ENCODE assay signal across 22 mouse cellular contexts in genomic region chr3:32689567-32689999, GRCm38 (mm10). TPM values are rescaled to one million over a fixed set of nuclear protein-coding genes. Genes with fewer than 3 reads are reported as not detected.
A peak's percentile ranks its signal among the peaks of the same experiment; 100 is the strongest.
DNase-seq lines count a peak whose midpoint lies in the region; ATAC-seq and TF ChIP-seq lines count a peak whose summit lies in the region.
"Had no signal": no experiment of that assay in that cellular context is flagged by ENCODE, and none has a peak within 500 bp of the region (broad histone marks: within the 10 kb centered on the region; RNA-seq: fewer than 3 reads in every experiment).

No protein-coding gene starts in this region.

- DNase-seq in MEL-GATA-1-ER (ENCODE audit: extremely low read depth, low read depth), result peak; percentile 84
- no peak for DNase-seq in intestine, embryonic 14.5 days (ENCODE audit: low spot score)
- no peak for DNase-seq in kidney, postnatal 14 days
- DNase-seq in urinary bladder, adult 18-20 months (ENCODE audit: low spot score in 2 of 2), result no peak
- DNase-seq in heart, adult 2 months, result no peak
- DNase-seq: cerebellum, postnatal 10 days; gastrocnemius, postnatal 25 days; kidney, adult 18-20 months; thymus, adult 2 months had no signal

- no peak for TF ChIP-seq EP300 in heart, adult 2 months (IDR thresholded peaks at IDR 0.05; ENCODE audit: insufficient read depth, low read depth, low read length)

- no peaks in the 10 kb centered on the region for H3K79me2 ChIP-seq in heart, adult 2 months (replicated peaks; ENCODE audit: control insufficient read depth, insufficient read depth, low read length)

- H3K4me1 ChIP-seq in intestine, embryonic 14.5 days (replicated peaks; ENCODE audit: control insufficient read depth, insufficient read depth, low read length), result no peaks in the 10 kb centered on the region
- peaks cover 48% of the 10 kb centered on the region for H3K4me1 ChIP-seq in liver, embryonic 12.5 days
- no peaks in the 10 kb centered on the region for H3K4me1 ChIP-seq in kidney, embryonic 16.5 days (ENCODE audit: insufficient read depth, low read length)
- no peaks in the 10 kb centered on the region for H3K4me1 ChIP-seq in heart, adult 2 months (ENCODE audit: control insufficient read depth, insufficient read depth, low read length)
- H3K4me1 ChIP-seq: limb, embryonic 10.5 days had no signal

- H3K36me3 ChIP-seq in intestine, embryonic 14.5 days (ENCODE audit: control insufficient read depth, insufficient read depth, low read length), result no peaks in the 10 kb centered on the region
- H3K36me3 ChIP-seq in liver, embryonic 12.5 days, result no peaks in the 10 kb centered on the region
- H3K36me3 ChIP-seq in kidney, embryonic 16.5 days (ENCODE audit: insufficient read depth, low read length), result no peaks in the 10 kb centered on the region
- H3K36me3 ChIP-seq in heart, adult 2 months (ENCODE audit: control insufficient read depth, insufficient read depth, low read length), result 0 out of 2 replicates have a peak, but pooled peaks cover 3% of the 10 kb centered on the region
- H3K36me3 ChIP-seq: forebrain, embryonic 10.5 days; limb, embryonic 10.5 days had no signal

- H3K27me3 ChIP-seq in intestine, embryonic 14.5 days (replicated peaks; ENCODE audit: control insufficient read depth, insufficient read depth, low read length), result no peaks in the 10 kb centered on the region
- H3K27me3 ChIP-seq in liver, embryonic 12.5 days (replicated peaks), result no peaks in the 10 kb centered on the region
- no peaks in the 10 kb centered on the region for H3K27me3 ChIP-seq in kidney, embryonic 16.5 days (ENCODE audit: insufficient read depth, low read length)
- no peaks in the 10 kb centered on the region for H3K27me3 ChIP-seq in heart, adult 2 months (ENCODE audit: control insufficient read depth, insufficient read depth, low read length)

- WGBS in intestine, embryonic 14.5 days, result 66% methylated on average over 9 of the region's 9 CpGs
- WGBS in liver, embryonic 12.5 days (ENCODE audit: insufficient replicate concordance), result 22% methylated on average over 9 of the region's 9 CpGs
- 78% methylated on average over 9 of the region's 9 CpGs for WGBS in kidney, embryonic 16.5 days
- WGBS in heart, adult 2 months, result 56% methylated on average over 9 of the region's 9 CpGs

- ATAC-seq in intestine, embryonic 14.5 days (replicated peaks; ENCODE audit: low FRiP score, low TSS enrichment, low read depth), result peak; percentile 88
- ATAC-seq in liver, embryonic 12.5 days, result peak; percentile 83
- peak; percentile 90 for ATAC-seq in megakaryocyte progenitor cell, adult 5-6 weeks (replicated peaks; ENCODE audit: poor library complexity)
- no peak for ATAC-seq in kidney, embryonic 16.5 days (ENCODE audit: low FRiP score, low TSS enrichment)
- ATAC-seq: forebrain, embryonic 16.5 days; hindbrain, embryonic 16.5 days; lung, postnatal 0 days; Patski had no signal

- intact Hi-C loops in heart, adult 2 months (cut with DNase I), result no loop called here

- no peak overlapping the region for H3K9ac ChIP-seq in intestine, embryonic 14.5 days (ENCODE audit: low read length)
- H3K9ac ChIP-seq in liver, embryonic 12.5 days, result peak overlapping the region; percentile 13; the same call in 1 of the 2 replicates
- H3K9ac ChIP-seq in kidney, embryonic 16.5 days (replicated peaks; ENCODE audit: low read length), result no peak overlapping the region
- H3K9ac ChIP-seq in heart, adult 2 months (ENCODE audit: low read depth, low read length), result no peak overlapping the region

- TF ChIP-seq POLR2A in heart, adult 2 months (IDR thresholded peaks at IDR 0.05; ENCODE audit: insufficient read depth, low read depth, low read length), result no peak

- H3K27ac ChIP-seq in intestine, embryonic 14.5 days (ENCODE audit: low read depth), result peak overlapping the region; percentile 22; the same call in 1 of the 2 replicates
- peak overlapping the region; percentile 70 for H3K27ac ChIP-seq in liver, embryonic 12.5 days
- no peak overlapping the region for H3K27ac ChIP-seq in kidney, embryonic 16.5 days (ENCODE audit: low read length)
- H3K27ac ChIP-seq in heart, adult 2 months, result no peak overlapping the region
- H3K27ac ChIP-seq: forebrain, embryonic 10.5 days; kidney, postnatal 0 days; limb, embryonic 10.5 days; macrophage; stomach, postnatal 0 days had no signal

- no peak overlapping the region for H3K4me3 ChIP-seq in intestine, embryonic 14.5 days (ENCODE audit: low read depth, low read length)
- H3K4me3 ChIP-seq in liver, embryonic 12.5 days, result no peak overlapping the region
- no peak overlapping the region for H3K4me3 ChIP-seq in kidney, embryonic 16.5 days (ENCODE audit: low read length)
- no peak overlapping the region for H3K4me3 ChIP-seq in heart, adult 2 months
- H3K4me3 ChIP-seq: forebrain, embryonic 10.5 days; limb, embryonic 10.5 days had no signal

- no peak overlapping the region for H3K4me2 ChIP-seq in intestine, embryonic 14.5 days (ENCODE audit: low read length)
- peak overlapping the region; percentile 25 for H3K4me2 ChIP-seq in liver, embryonic 12.5 days
- no peak overlapping the region for H3K4me2 ChIP-seq in kidney, embryonic 16.5 days (replicated peaks; ENCODE audit: low read depth, low read length)
- H3K4me2 ChIP-seq: midbrain, embryonic 11.5 days had no signal

- TF ChIP-seq CTCF in heart, adult 2 months (IDR thresholded peaks at IDR 0.05), result no peak

- no peaks in the 10 kb centered on the region for H3K9me3 ChIP-seq in intestine, embryonic 14.5 days (ENCODE audit: control insufficient read depth, low read length)
- H3K9me3 ChIP-seq in liver, embryonic 12.5 days (replicated peaks), result no peaks in the 10 kb centered on the region
- H3K9me3 ChIP-seq in kidney, embryonic 16.5 days (ENCODE audit: low read length), result no peaks in the 10 kb centered on the region
- H3K9me3 ChIP-seq: forebrain, embryonic 10.5 days; limb, embryonic 10.5 days had no signal

RNA-seq across cellular contexts. Expression of gene Actl6a, which starts 16.5 kb away (rescaled TPM):
- 159 and 182 TPM in 2 replicates for polyA plus RNA-seq in intestine, embryonic 14.5 days (2014; fragmentation: Nextera tagmentation; extraction: Ambion mirVana)
- 127 and 132 TPM in 2 replicates for polyA plus RNA-seq in liver, embryonic 12.5 days (2016; fragmentation: Nextera tagmentation; extraction: Ambion mirVana)
- total RNA-seq in megakaryocyte progenitor cell, adult 5-6 weeks (2015), result 119 and 137 TPM in 2 replicates
- total RNA-seq in megakaryocyte progenitor cell, adult 5-6 weeks (2017), result 80.8 and 100 TPM in 2 replicates
- 188 and 196 TPM in 2 replicates for polyA plus RNA-seq in kidney, embryonic 16.5 days (2015; fragmentation: Nextera tagmentation; extraction: Ambion mirVana)
- total RNA-seq in heart, adult 2 months (2021), result 10 to 100 TPM; 22.1 to 22.9 TPM
- polyA plus RNA-seq in heart, adult 2 months (2012; rRNA removed), result 11.1 and 18.1 TPM in 2 replicates

RNA-seq across cellular contexts. Expression of gene Ndufb5, which starts 47.2 kb away (rescaled TPM):
- 348 and 364 TPM in 2 replicates for polyA plus RNA-seq in intestine, embryonic 14.5 days (2014; fragmentation: Nextera tagmentation; extraction: Ambion mirVana)
- 176 and 178 TPM in 2 replicates for polyA plus RNA-seq in liver, embryonic 12.5 days (2016; fragmentation: Nextera tagmentation; extraction: Ambion mirVana)
- 293 and 301 TPM in 2 replicates for total RNA-seq in megakaryocyte progenitor cell, adult 5-6 weeks (2015)
- total RNA-seq in megakaryocyte progenitor cell, adult 5-6 weeks (2017), result 163 and 224 TPM in 2 replicates
- polyA plus RNA-seq in kidney, embryonic 16.5 days (2015; fragmentation: Nextera tagmentation; extraction: Ambion mirVana), result 325 and 353 TPM in 2 replicates
- 100 to 1,000 TPM; 793 to 933 TPM for total RNA-seq in heart, adult 2 months (2021)
- polyA plus RNA-seq in heart, adult 2 months (2012; rRNA removed), result 925 and 1,211 TPM in 2 replicates

RNA-seq across cellular contexts. Expression of gene Mrpl47, which starts 47.8 kb away (rescaled TPM):
- polyA plus RNA-seq in intestine, embryonic 14.5 days (2014; fragmentation: Nextera tagmentation; extraction: Ambion mirVana), result 38.0 and 40.4 TPM in 2 replicates
- 29.6 and 30.1 TPM in 2 replicates for polyA plus RNA-seq in liver, embryonic 12.5 days (2016; fragmentation: Nextera tagmentation; extraction: Ambion mirVana)
- total RNA-seq in megakaryocyte progenitor cell, adult 5-6 weeks (2015), result 53.2 and 53.8 TPM in 2 replicates
- 21.2 and 27.1 TPM in 2 replicates for total RNA-seq in megakaryocyte progenitor cell, adult 5-6 weeks (2017)
- 31.9 and 33.3 TPM in 2 replicates for polyA plus RNA-seq in kidney, embryonic 16.5 days (2015; fragmentation: Nextera tagmentation; extraction: Ambion mirVana)
- 10 to 100 TPM; 39.3 to 44.8 TPM for total RNA-seq in heart, adult 2 months (2021)
- polyA plus RNA-seq in heart, adult 2 months (2012; rRNA removed), result 4.8 and 10.8 TPM in 2 replicates

Comparison
In these comparisons a context has a peak if more than half of its experiments do, and no peak if none do; other contexts are left out.
1. H3K27ac ChIP-seq: peak in intestine, embryonic 14.5 days (single experiment) and liver, embryonic 12.5 days (single experiment); none in kidney, embryonic 16.5 days (single experiment) and heart, adult 2 months (single experiment).